Comparison of ENCODE assay signal across 23 mouse cellular contexts in the genomic region with DNA sequence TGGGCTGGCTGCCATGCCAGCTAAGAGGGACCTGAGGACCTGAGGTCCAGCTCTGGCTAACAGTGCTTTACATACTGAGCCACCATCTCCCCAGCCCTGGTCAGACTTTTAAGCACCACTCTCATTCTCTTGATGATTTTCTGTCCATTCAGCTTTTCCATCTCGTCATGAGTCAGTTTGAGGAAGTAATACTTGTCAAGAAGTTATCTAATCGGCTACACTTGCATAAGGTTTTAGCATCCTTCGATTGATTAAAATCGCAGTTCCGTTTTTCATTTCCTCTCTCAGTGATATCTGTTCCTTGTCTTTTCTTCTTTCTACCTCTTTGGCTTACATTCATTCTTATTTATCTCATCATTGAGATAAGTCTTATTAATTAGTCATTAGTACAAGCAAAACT.
A peak's percentile ranks its signal among the peaks of the same experiment; 100 is the strongest.
DNase-seq lines count a peak whose midpoint lies in the region; ATAC-seq and TF ChIP-seq lines count a peak whose summit lies in the region.
"Had no signal": no experiment of that assay in that cellular context is flagged by ENCODE, and none has a peak within 500 bp of the region (broad histone marks: within the 10 kb centered on the region; RNA-seq: fewer than 3 reads in every experiment).

No protein-coding gene starts in this region.

- H3K27me3 ChIP-seq in liver, embryonic 14.5 days (ENCODE audit: control insufficient read depth, insufficient read depth, low read length): no peaks in the 10 kb centered on the region
- H3K27me3 ChIP-seq in liver, postnatal 0 days (ENCODE audit: insufficient read depth, low read length): no peaks in the 10 kb centered on the region
- H3K27me3 ChIP-seq: forebrain, embryonic 12.5 days; heart, embryonic 13.5 days; midbrain, embryonic 15.5 days had no signal

- no peak overlapping the region for H3K4me3 ChIP-seq in liver, embryonic 14.5 days (ENCODE audit: insufficient read depth in 1 of 2, low read depth in 2 of 2, low read length in 2 of 2)
- H3K4me3 ChIP-seq in liver, postnatal 0 days (ENCODE audit: low read depth, low read length): no peak overlapping the region
- H3K4me3 ChIP-seq: embryonic facial prominence, embryonic 10.5 days; forebrain, embryonic 12.5 days; heart, embryonic 13.5 days; limb, embryonic 10.5 days; midbrain, embryonic 15.5 days had no signal

- TF ChIP-seq CTCF in liver, embryonic 14.5 days (IDR thresholded peaks at IDR 0.05; ENCODE audit: low read depth): no peak
- TF ChIP-seq CTCF in liver, postnatal 0 days (IDR thresholded peaks at IDR 0.05; ENCODE audit: low read depth): no peak

- no peaks in the 10 kb centered on the region for H3K36me3 ChIP-seq in liver, embryonic 14.5 days (replicated peaks; ENCODE audit: control insufficient read depth, insufficient read depth, low read depth)
- no peaks in the 10 kb centered on the region for H3K36me3 ChIP-seq in liver, postnatal 0 days (replicated peaks; ENCODE audit: insufficient read depth, low read length)
- H3K36me3 ChIP-seq: embryonic facial prominence, embryonic 10.5 days; forebrain, embryonic 12.5 days; G1E; heart, embryonic 13.5 days; limb, embryonic 10.5 days; midbrain, embryonic 15.5 days had no signal

- no peaks in the 10 kb centered on the region for H3K4me1 ChIP-seq in liver, embryonic 14.5 days (replicated peaks; ENCODE audit: control insufficient read depth in 2 of 2, insufficient read depth in 2 of 2, low read length in 1 of 2)
- H3K4me1 ChIP-seq in liver, postnatal 0 days (ENCODE audit: insufficient read depth): no peaks in the 10 kb centered on the region; the same call in 1 of the 2 replicates
- H3K4me1 ChIP-seq: embryonic facial prominence, embryonic 10.5 days; forebrain, embryonic 12.5 days; midbrain, embryonic 15.5 days had no signal

- no peak for TF ChIP-seq EP300 in liver, embryonic 14.5 days (IDR thresholded peaks at IDR 0.05; ENCODE audit: low read depth)
- TF ChIP-seq EP300 in liver, postnatal 0 days (IDR thresholded peaks at IDR 0.05; ENCODE audit: low read depth): no peak

- no peaks in the 10 kb centered on the region for H3K9me3 ChIP-seq in liver, embryonic 14.5 days (ENCODE audit: control insufficient read depth, low read length)
- no peaks in the 10 kb centered on the region for H3K9me3 ChIP-seq in liver, postnatal 0 days (ENCODE audit: low read length)
- H3K9me3 ChIP-seq: embryonic facial prominence, embryonic 10.5 days; forebrain, embryonic 12.5 days; G1E; heart, embryonic 13.5 days; limb, embryonic 10.5 days; midbrain, embryonic 15.5 days had no signal

- H3K27ac ChIP-seq in liver, embryonic 14.5 days: no peak overlapping the region
- H3K27ac ChIP-seq in liver, postnatal 0 days (ENCODE audit: low read depth): no peak overlapping the region
- H3K27ac ChIP-seq: embryonic facial prominence, embryonic 10.5 days; forebrain, embryonic 12.5 days; heart, embryonic 13.5 days; hindbrain, postnatal 0 days; limb, embryonic 10.5 days; midbrain, embryonic 15.5 days had no signal

- WGBS in liver, embryonic 14.5 days (ENCODE audit: insufficient replicate concordance): 18% methylated on average over 5 of the region's 5 CpGs
- WGBS in liver, postnatal 0 days (ENCODE audit: insufficient replicate concordance): 38% methylated on average over 5 of the region's 5 CpGs

- ATAC-seq in liver, embryonic 14.5 days (ENCODE audit: insufficient read depth): no peak
- ATAC-seq in liver, postnatal 0 days: no peak
- ATAC-seq in neutrophil, adult 5-6 weeks (ENCODE audit: extremely low read depth, insufficient number of reproducible peaks, low FRiP score, poor library complexity, severe bottlenecking): peak; percentile 73
- ATAC-seq: hindbrain, postnatal 0 days; midbrain, embryonic 15.5 days had no signal

- H3K4me2 ChIP-seq in liver, embryonic 14.5 days (ENCODE audit: low read depth): no peak overlapping the region
- no peak overlapping the region for H3K4me2 ChIP-seq in liver, postnatal 0 days (ENCODE audit: low read depth, low read length)
- H3K4me2 ChIP-seq: forebrain, embryonic 12.5 days; heart, embryonic 13.5 days; liver, embryonic 11.5 days; midbrain, embryonic 15.5 days had no signal

- no peak overlapping the region for H3K9ac ChIP-seq in liver, embryonic 14.5 days (replicated peaks)
- no peak overlapping the region for H3K9ac ChIP-seq in liver, postnatal 0 days (replicated peaks)
- H3K9ac ChIP-seq: forebrain, embryonic 12.5 days; heart, embryonic 13.5 days; midbrain, embryonic 15.5 days had no signal

- peak in 2 of 3 experiments; percentile 5 to 19 for DNase-seq in liver, embryonic 14.5 days (ENCODE audit: low read depth in 3 of 3, low spot score in 3 of 3)
- DNase-seq in liver, postnatal 0 days: no peak
- peak; percentile 90 for DNase-seq in MEL-GATA-1-ER (ENCODE audit: extremely low read depth, low read depth)
- peak; percentile 69 for DNase-seq in induced T-regulatory cell, adult 2 months (ENCODE audit: low read depth)
- no peak for DNase-seq in embryo, embryonic 9.5 days (ENCODE audit: extremely low spot score)
- DNase-seq in layer of hippocampus, postnatal 25 days (ENCODE audit: extremely low spot score in 1 of 2, low spot score in 1 of 2): no peak
- DNase-seq in adipocyte (ENCODE audit: low spot score): no peak
- DNase-seq: adrenal gland, adult 8-10 months; cerebellum, adult 11 months; cerebellum, postnatal 14 days; heart, postnatal 4 days; kidney, adult 2 months; kidney, postnatal 14 days; thymus, postnatal 14 days had no signal

Comparison
In these comparisons a context has a peak if more than half of its experiments do, and no peak if none do; other contexts are left out.
1. DNase-seq: peak in liver, embryonic 14.5 days (2 of 3), MEL-GATA-1-ER (single experiment) and induced T-regulatory cell, adult 2 months (single experiment); none in liver, postnatal 0 days (single experiment), embryo, embryonic 9.5 days (single experiment), layer of hippocampus, postnatal 25 days (0 of 2) and adipocyte (single experiment).